Mouse (Mus musculus): ENCODE results near the gene Map3k6. TPM values are rescaled to one million over a fixed set of nuclear protein-coding genes. Genes with fewer than 3 reads are reported as not detected.

Gene Map3k6
- 2.6 and 2.7 TPM in 2 replicates for polyA plus RNA-seq (2016; fragmentation: Nextera tagmentation; extraction: Ambion mirVana)

DNA sequence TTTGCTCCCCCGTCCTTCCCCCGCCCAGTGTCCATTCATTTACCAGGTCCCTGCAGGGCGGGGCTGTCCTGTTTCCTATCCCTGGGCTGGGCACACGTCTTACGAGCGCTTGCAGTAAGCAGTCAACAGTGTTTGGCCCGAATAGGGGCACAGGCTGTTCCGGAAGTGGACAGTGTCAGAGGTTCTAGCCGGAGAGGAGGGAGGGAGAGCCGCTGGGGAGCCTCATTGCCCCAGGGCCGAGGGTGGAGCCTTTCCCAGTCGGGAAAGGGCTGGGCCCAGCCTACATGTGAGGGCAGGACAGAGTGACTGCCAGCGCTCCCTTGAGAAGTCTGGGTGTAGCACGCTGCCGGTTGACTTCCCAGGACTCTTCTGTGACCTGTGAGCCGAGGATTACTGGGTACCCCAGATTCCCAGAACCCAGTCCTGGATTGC is at the start of gene Map3k6:
Gene Map3k6 (plus strand): TSS at position 329 of the 432 bp plus-strand sequence.
- H3K27ac ChIP-seq = 0 out of 2 replicates have a peak within 1 kb of the TSS, but pooled peaks have one; percentile 3
- H3K9me3 ChIP-seq = no peaks in the 10 kb centered on the region
- H3K4me3 ChIP-seq = peak within 1 kb of the TSS; percentile 55
- peak within 1 kb of the TSS; percentile 94 for H3K4me2 ChIP-seq (replicated peaks)
- no peaks in the 10 kb centered on the region for H3K36me3 ChIP-seq
- 3% methylated on average over 16 of the region's 16 CpGs for WGBS
- peak within 1 kb of the TSS; percentile 61 for H3K9ac ChIP-seq
- H3K4me1 ChIP-seq = peaks cover 9% of the 10 kb centered on the region; the same call in 1 of the 2 replicates
- peaks cover 32% of the 10 kb centered on the region for H3K27me3 ChIP-seq
- ATAC-seq (ENCODE audit: insufficient number of reproducible peaks, insufficient read depth, low FRiP score, low TSS enrichment) = no peak

DNA sequence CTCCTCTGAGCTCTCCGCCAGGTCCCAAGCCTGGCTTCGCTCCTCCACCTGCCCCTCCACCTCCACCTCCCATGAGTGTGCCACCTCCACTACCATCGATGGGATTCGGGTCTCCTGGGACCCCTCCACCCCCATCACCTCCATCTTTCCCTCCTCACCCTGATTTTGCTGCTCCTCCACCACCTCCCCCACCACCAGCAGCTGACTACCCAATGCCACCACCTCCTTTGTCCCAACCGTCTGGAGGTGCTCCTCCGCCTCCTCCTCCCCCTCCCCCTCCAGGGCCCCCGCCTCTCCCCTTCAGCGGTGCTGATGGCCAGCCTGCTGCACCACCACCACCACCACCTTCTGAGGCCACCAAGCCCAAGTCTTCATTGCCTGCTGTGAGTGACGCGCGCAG is 46.1 kb upstream of the Map3k6 start:
- WGBS = 82% methylated on average over 11 of the region's 11 CpGs
- Histone ChIP-seq H3K4me1 (peaks cover 33% of the 10 kb centered on the region), H3K27me3 (no peaks in the 10 kb centered on the region), H3K4me2 (replicated peaks) (no peak overlapping the region), H3K9me3 (no peaks in the 10 kb centered on the region), H3K4me3 (no peak overlapping the region), H3K9ac (no peak overlapping the region), H3K27ac (no peak overlapping the region), H3K36me3 (peaks cover 66% of the 10 kb centered on the region)
- ATAC-seq (ENCODE audit: insufficient number of reproducible peaks, insufficient read depth, low FRiP score, low TSS enrichment) = no peak

DNA sequence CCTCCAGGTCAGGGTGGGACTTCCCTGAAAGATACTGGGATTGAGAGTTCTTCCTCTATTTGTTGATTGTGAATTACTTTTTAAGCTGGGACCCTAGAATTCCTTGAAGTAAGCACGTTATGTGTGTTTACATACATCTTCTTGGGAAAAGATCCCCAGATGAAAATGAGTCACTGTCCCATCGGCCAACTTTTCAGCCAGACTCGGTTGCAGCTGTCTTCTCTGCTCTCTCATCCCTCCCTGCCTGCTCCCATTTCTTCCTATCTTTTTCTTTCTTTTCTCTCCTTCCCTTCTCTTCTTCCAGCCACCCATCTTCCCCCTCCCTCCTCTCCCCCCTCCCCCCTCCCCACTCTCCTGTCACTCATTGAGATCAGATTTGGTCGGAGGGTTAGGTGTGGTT is 45.6 kb upstream of the Map3k6 start:
- 69% methylated on average over 4 of the region's 4 CpGs for WGBS

DNA sequence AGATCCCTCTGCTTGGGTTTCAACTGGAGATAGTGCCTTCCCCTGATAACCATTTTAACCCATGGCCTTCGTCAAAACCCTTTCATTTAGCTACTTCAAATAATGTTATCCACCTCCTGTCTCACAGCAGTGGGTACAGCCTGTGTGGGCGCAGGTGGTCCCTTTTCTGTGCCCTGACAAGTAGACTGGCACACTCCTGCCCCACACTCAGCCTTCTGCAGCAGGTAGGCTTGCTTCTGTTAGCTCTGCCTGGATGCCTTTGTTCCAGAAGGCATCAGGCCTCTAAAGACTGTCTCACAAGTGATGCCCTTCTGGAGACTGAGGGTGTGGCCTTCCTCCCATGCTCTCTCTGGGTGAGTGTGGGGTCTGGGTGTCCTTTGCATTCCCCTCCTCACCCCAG is 44.5 kb upstream of the Map3k6 start:
- H3K9ac ChIP-seq = no peak overlapping the region
- WGBS = 86% methylated on average over 2 of the region's 2 CpGs
- peaks cover 49% of the 10 kb centered on the region for H3K36me3 ChIP-seq
- no peak overlapping the region for H3K27ac ChIP-seq
- H3K4me3 ChIP-seq = no peak overlapping the region
- H3K4me2 ChIP-seq (replicated peaks) = no peak overlapping the region
- H3K9me3 ChIP-seq = no peaks in the 10 kb centered on the region
- H3K4me1 ChIP-seq = peaks cover 49% of the 10 kb centered on the region
- ATAC-seq (ENCODE audit: insufficient number of reproducible peaks, insufficient read depth, low FRiP score, low TSS enrichment) = no peak
- no peaks in the 10 kb centered on the region for H3K27me3 ChIP-seq

More for the DNA sequence above, 45.6 kb upstream of the Map3k6 start:
- Histone ChIP-seq H3K4me1 (peaks cover 38% of the 10 kb centered on the region), H3K36me3 (peaks cover 61% of the 10 kb centered on the region), H3K9me3 (no peaks in the 10 kb centered on the region), H3K4me3 (no peak overlapping the region), H3K4me2 (replicated peaks) (no peak overlapping the region), H3K9ac (no peak overlapping the region), H3K27me3 (no peaks in the 10 kb centered on the region), H3K27ac (no peak overlapping the region)
- ATAC-seq (ENCODE audit: insufficient number of reproducible peaks, insufficient read depth, low FRiP score, low TSS enrichment) = no peak

- WGBS = 24% methylated on average over 7 of the region's 7 CpGs
- Histone ChIP-seq H3K4me1 (peaks cover 56% of the 10 kb centered on the region), H3K9ac (no peak overlapping the region), H3K4me2 (replicated peaks) (no peak overlapping the region), H3K4me3 (no peak overlapping the region), H3K27me3 (no peaks in the 10 kb centered on the region), H3K9me3 (no peaks in the 10 kb centered on the region), H3K36me3 (peaks cover 42% of the 10 kb centered on the region), H3K27ac (peak overlapping the region; percentile 78)
- ATAC-seq (ENCODE audit: insufficient number of reproducible peaks, insufficient read depth, low FRiP score, low TSS enrichment) = no peak
Observed at GRCm38 (mm10) chr4:133196852-133197251, 43.8 kb upstream of the Map3k6 start.

- Histone ChIP-seq H3K36me3 (peaks cover 39% of the 10 kb centered on the region), H3K27ac (peak overlapping the region; percentile 78), H3K4me1 (peaks cover 57% of the 10 kb centered on the region), H3K27me3 (no peaks in the 10 kb centered on the region), H3K4me2 (replicated peaks) (no peak overlapping the region), H3K4me3 (no peak overlapping the region), H3K9me3 (no peaks in the 10 kb centered on the region), H3K9ac (peak overlapping the region; percentile 15; the same call in 1 of the 2 replicates)
- 15% methylated on average over 5 of the region's 5 CpGs for WGBS
- ATAC-seq (ENCODE audit: insufficient number of reproducible peaks, insufficient read depth, low FRiP score, low TSS enrichment) = no peak
Observed at GRCm38 (mm10) chr4:133197355-133197754, 43.3 kb upstream of the Map3k6 start.

DNA sequence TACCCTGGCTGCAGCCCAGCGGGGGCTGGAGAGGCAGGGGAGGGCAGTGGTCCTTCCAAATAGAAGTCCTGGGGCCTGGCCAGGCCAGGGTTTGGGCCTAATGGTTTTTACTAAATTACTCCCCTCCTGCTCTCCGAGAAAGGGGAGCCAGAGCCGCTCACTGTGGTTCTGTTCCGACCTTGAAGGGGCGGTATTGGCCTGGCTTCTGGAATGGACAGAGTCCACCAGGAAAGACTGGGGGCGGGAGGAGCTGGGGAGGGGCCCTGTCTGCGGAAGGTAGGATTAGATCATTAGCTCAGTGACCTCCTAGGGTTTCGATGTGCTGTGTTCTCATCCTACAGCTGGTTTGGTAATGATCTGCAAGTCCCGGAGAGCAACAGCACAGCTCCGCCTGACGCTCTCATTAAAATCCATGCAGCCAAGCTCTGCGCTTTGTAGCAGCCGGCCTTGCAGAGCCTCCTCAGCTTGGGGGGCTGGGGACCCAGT is 42.8 kb upstream of the Map3k6 start:
- ATAC-seq (ENCODE audit: insufficient number of reproducible peaks, insufficient read depth, low FRiP score, low TSS enrichment) = no peak
- Histone ChIP-seq H3K36me3 (peaks cover 35% of the 10 kb centered on the region), H3K4me2 (replicated peaks) (no peak overlapping the region), H3K4me1 (peaks cover 57% of the 10 kb centered on the region), H3K9ac (peak overlapping the region; percentile 15; the same call in 1 of the 2 replicates), H3K9me3 (no peaks in the 10 kb centered on the region), H3K27ac (peak overlapping the region; percentile 78), H3K27me3 (no peaks in the 10 kb centered on the region), H3K4me3 (no peak overlapping the region)
- WGBS = 20% methylated on average over 13 of the region's 13 CpGs

DNA sequence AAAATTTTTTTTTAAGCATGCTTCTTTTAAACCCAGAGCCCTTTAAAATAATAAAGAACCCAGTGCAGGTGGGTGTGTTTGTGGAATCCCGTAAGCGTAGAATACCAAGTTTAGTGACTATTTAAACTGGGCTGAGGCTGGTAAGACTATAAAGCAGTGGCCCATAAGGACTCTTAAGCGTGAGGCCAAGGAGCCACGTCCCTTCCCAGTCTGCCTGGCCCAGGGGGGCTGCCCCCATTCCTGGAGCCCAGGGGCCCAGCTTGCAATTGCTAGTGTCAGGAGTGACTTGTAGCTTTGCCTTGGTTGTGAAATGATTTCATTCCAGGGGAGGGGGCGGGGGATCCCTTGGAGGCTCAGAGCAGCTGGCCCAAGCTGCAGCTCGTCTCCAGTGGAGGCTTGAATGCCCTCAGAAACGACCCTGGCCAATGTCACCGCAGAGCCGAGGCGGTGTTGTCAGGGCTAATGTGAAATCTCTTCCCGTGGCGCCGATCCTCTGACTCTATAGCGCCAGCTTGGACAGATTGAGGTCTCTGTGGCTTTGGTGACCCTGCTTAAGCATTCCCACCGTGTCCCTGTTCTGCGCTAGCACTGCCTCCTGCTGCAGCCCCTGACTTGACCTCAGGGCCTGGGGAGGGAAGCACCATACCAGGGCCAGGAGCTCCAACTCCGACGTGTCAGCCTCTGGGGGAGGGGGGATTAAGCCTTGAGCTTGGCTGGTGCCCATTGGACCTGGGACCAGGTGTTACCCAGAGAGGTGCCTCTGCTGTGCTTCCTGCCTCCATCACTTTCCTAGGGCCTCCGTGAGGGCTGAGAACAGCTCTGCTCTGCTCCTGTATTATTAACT is 42.1 kb upstream of the Map3k6 start:
- no peak overlapping the region for H3K4me3 ChIP-seq
- no peaks in the 10 kb centered on the region for H3K27me3 ChIP-seq
- peaks cover 58% of the 10 kb centered on the region for H3K4me1 ChIP-seq
- H3K27ac ChIP-seq = peak overlapping the region; percentile 78
- H3K9ac ChIP-seq = 0 out of 2 replicates have a peak overlapping the region, but pooled peaks have one; percentile 2
- peaks cover 27% of the 10 kb centered on the region for H3K36me3 ChIP-seq
- no peak for ATAC-seq (ENCODE audit: insufficient number of reproducible peaks, insufficient read depth, low FRiP score, low TSS enrichment)
- 18% methylated on average over 19 of the region's 19 CpGs for WGBS
- H3K4me2 ChIP-seq (replicated peaks) = no peak overlapping the region
- H3K9me3 ChIP-seq = no peaks in the 10 kb centered on the region

- H3K27me3 ChIP-seq = no peaks in the 10 kb centered on the region
- no peak overlapping the region for H3K4me2 ChIP-seq (replicated peaks)
- H3K27ac ChIP-seq = peak overlapping the region; percentile 58; the same call in 1 of the 2 replicates
- WGBS = 53% methylated on average over 6 of the region's 6 CpGs
- peaks cover 67% of the 10 kb centered on the region for H3K4me1 ChIP-seq
- ATAC-seq (ENCODE audit: insufficient number of reproducible peaks, insufficient read depth, low FRiP score, low TSS enrichment) = no peak
- H3K4me3 ChIP-seq = no peak overlapping the region
- peaks cover 17% of the 10 kb centered on the region for H3K36me3 ChIP-seq
- no peak overlapping the region for H3K9ac ChIP-seq
- no peaks in the 10 kb centered on the region for H3K9me3 ChIP-seq
Observed at GRCm38 (mm10) chr4:133199743-133200142, 40.9 kb upstream of the Map3k6 start.

GRCm38 (mm10) chr4:133200343-133200742 is 40.3 kb upstream of the Map3k6 start:
- Histone ChIP-seq H3K27ac (peak overlapping the region; percentile 58), H3K4me3 (no peak overlapping the region), H3K36me3 (peaks cover 14% of the 10 kb centered on the region), H3K9ac (no peak overlapping the region), H3K4me1 (peaks cover 69% of the 10 kb centered on the region), H3K4me2 (replicated peaks) (no peak overlapping the region), H3K27me3 (no peaks in the 10 kb centered on the region), H3K9me3 (no peaks in the 10 kb centered on the region)
- WGBS = 40% methylated on average over 21 of the region's 21 CpGs
- ATAC-seq (ENCODE audit: insufficient number of reproducible peaks, insufficient read depth, low FRiP score, low TSS enrichment) = no peak

- H3K36me3 ChIP-seq = peaks cover 6% of the 10 kb centered on the region
- peak overlapping the region; percentile 58 for H3K27ac ChIP-seq
- 65% methylated on average over 8 of the region's 8 CpGs for WGBS
- ATAC-seq (ENCODE audit: insufficient number of reproducible peaks, insufficient read depth, low FRiP score, low TSS enrichment) = no peak
- no peaks in the 10 kb centered on the region for H3K27me3 ChIP-seq
- H3K4me1 ChIP-seq = peaks cover 67% of the 10 kb centered on the region
- no peaks in the 10 kb centered on the region for H3K9me3 ChIP-seq
- no peak overlapping the region for H3K9ac ChIP-seq
- H3K4me3 ChIP-seq = no peak overlapping the region
- H3K4me2 ChIP-seq (replicated peaks) = no peak overlapping the region
Observed at GRCm38 (mm10) chr4:133201006-133201771, 39.4 kb upstream of the Map3k6 start.

All from embryonic facial prominence, embryonic 12.5 days (tissue).